Mouse (Mus musculus) MEL (cell line): ENCODE measurements around the gene Ypel3. TPM values are rescaled to one million over a fixed set of nuclear protein-coding genes. Genes with fewer than 3 reads are reported as not detected.

Experiments
- DNase-seq: peaks from one replicate; pipeline ENCODE4 v3.0.0; 2011; ENCODE audit warnings: low read depth, low spot score
- H3K27ac ChIP-seq: 2 replicates; pipeline ENCODE4 v1.5.1; 2012; ENCODE audit warnings: low read depth, mild to moderate bottlenecking, control low read depth, low read length, moderate library complexity; ENCODE audit not compliant: control insufficient read depth
- H3K27me3 ChIP-seq, 2 experiments: fragments of 150-350 bp in 1 of 2; sonication (generic) in 1 of 2; 2 replicates each; pipeline ENCODE4 v1.6.1; 2012; ENCODE audit warnings: low read length in 2 of 2, mild to moderate bottlenecking in 2 of 2, improper control_type of control experiment in 1 of 2, moderate library complexity in 1 of 2; ENCODE audit not compliant: insufficient read depth in 2 of 2, control insufficient read depth in 1 of 2
- H3K36me3 ChIP-seq, 2 experiments: 2 replicates each; pipeline ENCODE4 v1.6.1; 2012 to 2014; ENCODE audit warnings: low read length in 2 of 2, improper control_type of control experiment in 1 of 2, inconsistent platforms in 1 of 2, mild to moderate bottlenecking in 1 of 2; ENCODE audit not compliant: insufficient read depth in 2 of 2, control insufficient read depth in 1 of 2
- H3K4me1 ChIP-seq, 2 experiments: fragments of 150-350 bp in 1 of 2; sonication (generic) in 1 of 2; 2 replicates each; pipeline ENCODE4 v1.6.1; 2012; ENCODE audit warnings: low read length in 2 of 2, improper control_type of control experiment in 1 of 2, mild to moderate bottlenecking in 1 of 2; ENCODE audit not compliant: insufficient read depth in 2 of 2, control insufficient read depth in 1 of 2
- H3K4me3 ChIP-seq, 2 experiments: fragments of 150-350 bp in 1 of 2; sonication (generic) in 1 of 2; 2 replicates each; pipeline ENCODE4 v1.5.1; 2012; ENCODE audit warnings: low read depth in 2 of 2, low read length in 2 of 2, mild to moderate bottlenecking in 2 of 2, moderate library complexity in 2 of 2, control low read depth in 1 of 2, improper control_type of control experiment in 1 of 2; ENCODE audit not compliant: control insufficient read depth in 1 of 2, insufficient read depth in 1 of 2
- H3K79me2 ChIP-seq: 2 replicates; pipeline ENCODE4 v1.6.1; 2012; ENCODE audit warnings: mild to moderate bottlenecking, low read length, moderate library complexity; ENCODE audit not compliant: control insufficient read depth, poor library complexity, insufficient read depth
- H3K9ac ChIP-seq: 2 replicates; pipeline ENCODE4 v1.6.1; 2012; ENCODE audit warnings: low read depth, mild to moderate bottlenecking, control low read depth, low read length, moderate library complexity; ENCODE audit not compliant: control insufficient read depth, poor library complexity, severe bottlenecking
- H3K9me3 ChIP-seq: fragments of 150-350 bp; sonication (generic); replicated peaks from 2 replicates; pipeline ENCODE4 v1.6.1; 2012; ENCODE audit warnings: mild to moderate bottlenecking, low read length, improper control_type of control experiment, moderate library complexity; ENCODE audit not compliant: insufficient read depth
- BHLHE40 ChIP-seq: IDR thresholded peaks from 2 replicates; pipeline ENCODE4 v1.6.1; 2012; ENCODE audit warnings: low read depth, mild to moderate bottlenecking, inconsistent platforms, low read length, improper control_type of control experiment, borderline replicate concordance
- CHD1 ChIP-seq: IDR thresholded peaks from 2 replicates; pipeline ENCODE4 v1.6.1; 2012; ENCODE audit warnings: low read depth, mild to moderate bottlenecking, inconsistent platforms, low read length, improper control_type of control experiment
- CTCF ChIP-seq, 3 experiments: IDR thresholded peaks in 2 of 3; conservative IDR thresholded peaks in 1 of 3; 2 replicates each; pipeline ENCODE4 v1.5.1; 2011 to 2012; ENCODE audit warnings: low read length in 3 of 3, low read depth in 2 of 3, mild to moderate bottlenecking in 2 of 3, improper control_type of control experiment in 1 of 3, inconsistent platforms in 1 of 3, mixed read lengths in 1 of 3, moderate library complexity in 1 of 3; ENCODE audit not compliant: control insufficient read depth in 1 of 3, insufficient read depth in 1 of 3, poor library complexity in 1 of 3, severe bottlenecking in 1 of 3
- E2F4 ChIP-seq: IDR thresholded peaks from 2 replicates; pipeline ENCODE4 v1.6.1; 2011; ENCODE audit warnings: low read depth, low read length, improper control_type of control experiment, borderline replicate concordance
- ELF1 ChIP-seq: IDR thresholded peaks from 2 replicates; pipeline ENCODE4 v1.6.1; 2014; ENCODE audit warnings: low read depth, mild to moderate bottlenecking, inconsistent platforms, low read length, improper control_type of control experiment, moderate library complexity
- ETS1 ChIP-seq: IDR thresholded peaks from 2 replicates; pipeline ENCODE4 v1.6.1; 2012; ENCODE audit warnings: low read depth, mild to moderate bottlenecking, inconsistent platforms, low read length, improper control_type of control experiment, moderate library complexity
- GATA1 ChIP-seq: IDR thresholded peaks from 2 replicates; pipeline ENCODE4 v1.6.1; 2011; ENCODE audit warnings: low read depth, low read length, improper control_type of control experiment
- HCFC1 ChIP-seq: IDR thresholded peaks from 2 replicates; pipeline ENCODE4 v1.6.1; 2012; ENCODE audit warnings: low read depth, mild to moderate bottlenecking, inconsistent platforms, low read length, improper control_type of control experiment, moderate library complexity
- JUND ChIP-seq: IDR thresholded peaks from 2 replicates; pipeline ENCODE4 v1.6.1; 2011; ENCODE audit warnings: low read depth, mild to moderate bottlenecking, improper control_type of control experiment, low read length
- MAFK ChIP-seq: IDR thresholded peaks from 2 replicates; pipeline ENCODE4 v1.6.1; 2011; ENCODE audit warnings: low read depth, mild to moderate bottlenecking, low read length, improper control_type of control experiment, borderline replicate concordance
- MAX ChIP-seq: IDR thresholded peaks from 2 replicates; pipeline ENCODE4 v1.6.1; 2011; ENCODE audit warnings: low read length, improper control_type of control experiment
- MAZ ChIP-seq: IDR thresholded peaks from 2 replicates; pipeline ENCODE4 v1.6.1; 2012; ENCODE audit warnings: low read depth, mild to moderate bottlenecking, inconsistent platforms, low read length, improper control_type of control experiment
- MEF2A ChIP-seq: IDR thresholded peaks from 2 replicates; pipeline ENCODE4 v1.6.1; 2014; ENCODE audit warnings: low read depth, mild to moderate bottlenecking, inconsistent platforms, low read length, improper control_type of control experiment; ENCODE audit not compliant: poor library complexity, insufficient replicate concordance, severe bottlenecking; ENCODE audit errors: extremely low read depth
- MYB ChIP-seq: IDR thresholded peaks from 2 replicates; pipeline ENCODE4 v1.6.1; 2011; ENCODE audit warnings: mild to moderate bottlenecking, low read depth, low read length, improper control_type of control experiment
- MYC ChIP-seq: IDR thresholded peaks from 2 replicates; pipeline ENCODE4 v1.6.1; 2011; ENCODE audit warnings: low read depth, mild to moderate bottlenecking, low read length, improper control_type of control experiment, moderate library complexity
- NELFE ChIP-seq: IDR thresholded peaks from 2 replicates; pipeline ENCODE4 v1.6.1; 2011; ENCODE audit warnings: low read depth, low read length, improper control_type of control experiment
- NRF1 ChIP-seq: IDR thresholded peaks from 2 replicates; pipeline ENCODE4 v1.6.1; 2014; ENCODE audit warnings: low read depth, mild to moderate bottlenecking, inconsistent platforms, low read length, improper control_type of control experiment, moderate library complexity; ENCODE audit not compliant: poor library complexity, insufficient read depth, severe bottlenecking
- POLR2A ChIP-seq, 2 experiments: IDR thresholded peaks; 2 replicates each; pipeline ENCODE4 v1.6.1; 2011 to 2012; ENCODE audit warnings: low read length in 2 of 2, mild to moderate bottlenecking in 2 of 2, control low read depth in 1 of 2, improper control_type of control experiment in 1 of 2, low read depth in 1 of 2, moderate library complexity in 1 of 2; ENCODE audit not compliant: control insufficient read depth in 1 of 2, insufficient read depth in 1 of 2, poor library complexity in 1 of 2
- POLR2AphosphoS2 ChIP-seq: IDR thresholded peaks from 2 replicates; pipeline ENCODE4 v1.6.1; 2011; ENCODE audit warnings: low read length, improper control_type of control experiment
- POLR2AphosphoS5 ChIP-seq: IDR thresholded peaks from 2 replicates; pipeline ENCODE4 v1.6.1; 2012; ENCODE audit warnings: low read depth, borderline replicate concordance, mild to moderate bottlenecking, inconsistent platforms, low read length, moderate library complexity, mixed read lengths
- RAD21 ChIP-seq: IDR thresholded peaks from 2 replicates; pipeline ENCODE4 v1.6.1; 2011; ENCODE audit warnings: mild to moderate bottlenecking, low read depth, low read length, improper control_type of control experiment
- SIN3A ChIP-seq: IDR thresholded peaks from 2 replicates; pipeline ENCODE4 v1.6.1; 2012; ENCODE audit warnings: low read length, improper control_type of control experiment, inconsistent platforms
- SMC3 ChIP-seq: IDR thresholded peaks from 2 replicates; pipeline ENCODE4 v1.6.1; 2011; ENCODE audit warnings: low read depth, low read length, improper control_type of control experiment
- TAL1 ChIP-seq: IDR thresholded peaks from 2 replicates; pipeline ENCODE4 v1.6.1; 2012; ENCODE audit warnings: mild to moderate bottlenecking, inconsistent platforms, low read length, moderate library complexity, mixed read lengths
- UBTF ChIP-seq: IDR thresholded peaks from 2 replicates; pipeline ENCODE4 v1.6.1; 2012; ENCODE audit warnings: low read depth, mild to moderate bottlenecking, inconsistent platforms, low read length, improper control_type of control experiment, moderate library complexity, borderline replicate concordance; ENCODE audit not compliant: insufficient read depth
- USF1 ChIP-seq: IDR thresholded peaks from 2 replicates; pipeline ENCODE4 v1.6.1; 2014; ENCODE audit warnings: low read depth, mild to moderate bottlenecking, inconsistent platforms, low read length, improper control_type of control experiment, moderate library complexity
- USF2 ChIP-seq, 2 experiments: IDR thresholded peaks; 2 replicates each; pipeline ENCODE4 v1.6.1; 2011 to 2012; ENCODE audit warnings: improper control_type of control experiment in 2 of 2, low read length in 2 of 2, borderline replicate concordance in 1 of 2, inconsistent platforms in 1 of 2, low read depth in 1 of 2, mild to moderate bottlenecking in 1 of 2; ENCODE audit not compliant: insufficient read depth in 1 of 2
- ZMIZ1 ChIP-seq: IDR thresholded peaks from 2 replicates; pipeline ENCODE4 v1.6.1; 2012; ENCODE audit warnings: low read depth, mild to moderate bottlenecking, inconsistent platforms, low read length, improper control_type of control experiment, moderate library complexity
- ZNF384 ChIP-seq: IDR thresholded peaks from 2 replicates; pipeline ENCODE4 v1.6.1; 2012; ENCODE audit warnings: low read depth, mild to moderate bottlenecking, inconsistent platforms, low read length, improper control_type of control experiment
- polyA plus RNA-seq, 2 experiments: library from polyadenylated mRNA; stranded (reverse) in 1 of 2; unstranded in 1 of 2; fragments of >175 nt in 1 of 2; fragments of >200 nt in 1 of 2; gene quantifications; 2 replicates each; pipeline versions ENCODE4 v1.2.1 to v1.2.4; 2012; ENCODE audit warnings: low replicate concordance in 2 of 2, low read depth in 1 of 2; ENCODE audit not compliant: insufficient read length in 2 of 2, insufficient read depth in 1 of 2, missing spikeins in 1 of 2
- total RNA-seq: library from RNA; depleted of rRNA; stranded (reverse); fragments of 300-350 nt; gene quantifications from 2 replicates; pipeline ENCODE4 v1.2.3, GENCODE M21; 2012

Ypel3 gene
- total and polyA plus RNA-seq, 3 experiments: 2.1 to 12.6 TPM; not detected in 1

DNA sequence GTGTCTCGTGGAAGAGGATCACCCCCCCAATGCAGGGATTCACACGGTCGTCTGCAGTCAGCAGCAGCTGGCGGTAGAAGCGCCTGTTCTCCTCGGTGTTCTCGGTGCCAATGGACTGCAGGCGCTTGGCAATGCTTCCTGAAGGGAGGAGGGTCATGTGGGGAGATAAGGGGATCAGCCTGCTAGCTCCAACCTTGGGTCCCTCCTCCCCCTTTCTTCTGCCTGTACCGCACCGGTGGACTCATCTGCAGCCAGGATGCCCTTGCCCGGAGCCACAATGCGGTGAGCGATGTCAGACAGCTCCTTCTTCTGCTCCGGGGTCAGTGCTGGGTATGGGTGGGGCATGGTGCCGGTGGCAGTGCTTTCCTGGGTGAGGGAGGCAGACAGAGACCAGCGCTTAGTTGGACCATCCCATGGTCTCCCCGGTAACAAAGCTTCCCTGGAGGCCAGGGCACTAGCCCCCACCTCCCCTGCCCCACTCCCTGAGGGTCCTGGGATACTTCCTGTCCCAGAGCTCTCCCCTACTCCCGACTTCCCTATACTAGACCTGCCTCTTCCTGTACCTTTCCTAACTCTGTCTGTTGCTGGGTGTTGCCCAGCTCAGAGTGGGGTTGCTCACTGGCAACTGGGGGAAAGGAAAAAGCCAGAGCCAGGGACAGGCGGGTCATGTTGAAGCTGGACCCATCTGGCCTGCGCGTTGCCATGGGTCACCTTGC is 20.8 kb downstream of the Ypel3 start, which contains the start of gene Fam57b (continued):
- TF ChIP-seq JUND (no peak), ELF1 (peak; percentile 58; the same call in 1 of the 2 replicates), E2F4 (no peak), NELFE (0 out of 2 replicates have a peak, but pooled peaks have one; percentile 31), RAD21 (no peak), MAFK (no peak), CHD1 (no peak; the same call in 1 of the 2 replicates), TAL1 (no peak), USF1 (peak; percentile 65; the same call in 1 of the 2 replicates), MAZ (0 out of 2 replicates have a peak, but pooled peaks have one; percentile 3), POLR2AphosphoS2 (no peak)

DNA sequence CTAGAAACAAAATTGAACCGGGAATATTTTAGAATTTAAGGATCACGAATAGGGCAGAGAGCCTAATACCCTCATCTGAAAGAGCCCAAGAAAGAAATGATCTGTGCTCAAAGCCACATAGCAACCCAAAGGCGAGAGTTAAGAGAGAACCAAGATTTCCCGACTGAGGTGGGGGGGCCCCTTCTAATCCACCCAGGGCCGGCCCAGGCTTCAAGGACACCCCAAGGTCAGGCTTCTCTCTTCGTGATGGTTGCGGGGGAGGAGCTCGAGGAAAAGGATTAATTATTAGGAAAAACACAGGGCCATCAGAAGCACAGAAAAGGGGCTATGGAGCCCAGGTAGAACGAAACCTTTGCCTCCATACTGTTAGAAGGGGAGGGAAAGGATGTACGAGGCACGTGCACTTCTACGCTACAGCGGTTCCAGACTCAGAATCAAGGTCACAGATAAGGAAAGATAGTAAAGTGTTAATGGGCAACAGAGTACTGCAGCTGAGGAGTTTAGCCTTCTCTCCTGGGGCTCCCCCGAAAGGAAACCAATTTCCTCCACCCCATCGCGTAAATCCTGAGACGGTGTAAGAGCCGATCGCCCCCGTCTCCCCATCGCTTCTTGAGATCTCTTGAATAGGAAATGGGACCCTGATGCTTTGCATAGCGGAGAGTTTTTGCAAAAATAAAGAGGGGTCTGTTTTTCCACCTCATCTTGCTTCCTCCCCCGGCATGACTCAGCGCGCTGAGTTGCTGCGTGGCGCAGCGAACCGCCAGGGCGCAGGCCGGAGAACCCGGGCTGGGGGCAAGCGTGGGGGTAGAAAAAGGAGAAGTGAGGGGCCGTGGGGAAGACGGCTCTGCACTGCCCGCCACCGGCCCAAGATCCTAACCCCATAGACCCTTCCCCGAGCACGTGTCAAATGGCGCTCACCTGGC is 21.6 kb downstream of the Ypel3 start:
- Histone ChIP-seq H3K36me3 (peaks cover 13 to 46% of the 10 kb centered on the region in 2 experiments), H3K9me3 (no peaks in the 10 kb centered on the region), H3K4me1 (peaks cover 17 to 38% of the 10 kb centered on the region in 2 experiments), H3K79me2 (peaks cover 35% of the 10 kb centered on the region), H3K4me3 (peak overlapping the region; percentile 87 to 95), H3K27me3 (no peaks in the 10 kb centered on the region), H3K27ac (peak overlapping the region; percentile 94), H3K9ac (peak overlapping the region; percentile 96)
- no peak for DNase-seq
- TF ChIP-seq MAFK (no peak), NRF1 (no peak), HCFC1 (no peak; the same call in 1 of the 2 replicates), SMC3 (no peak), SIN3A (peak; percentile 61; the same call in 1 of the 2 replicates), POLR2AphosphoS5 (no peak), MYC (peak; percentile 90; the same call in 1 of the 2 replicates), ETS1 (peak; percentile 72), POLR2AphosphoS2 (no peak; the same call in 1 of the 2 replicates), MAX (peak; percentile 86), JUND (no peak), USF2 (IDR thresholded peaks at IDR 0.05; ENCODE audit: borderline replicate concordance in 1 of 2, insufficient read depth in 1 of 2, low read depth in 1 of 2, low read length in 2 of 2) (no peak), CTCF (IDR thresholded peaks at IDR 0.05 in 2 of 3, conservative IDR thresholded peaks at IDR 0.05 in 1 of 3; ENCODE audit: control insufficient read depth in 1 of 3, insufficient read depth in 1 of 3, low read depth in 2 of 3, low read length in 3 of 3, poor library complexity in 1 of 3, severe bottlenecking in 1 of 3) (no peak), USF1 (peak; percentile 60; the same call in 1 of the 2 replicates), GATA1 (peak; percentile 70), MYB (no peak), ZMIZ1 (peak; percentile 61; the same call in 1 of the 2 replicates), BHLHE40 (peak; percentile 96), ZNF384 (no peak), MEF2A (no peak), POLR2A (IDR thresholded peaks at IDR 0.05; ENCODE audit: control insufficient read depth in 1 of 2, insufficient read depth in 1 of 2, low read depth in 1 of 2, low read length in 2 of 2, poor library complexity in 1 of 2) (peak in 1 of 2 experiments; percentile 6; a peak in 1 of 4 replicates), MAZ (0 out of 2 replicates have a peak, but pooled peaks have one; percentile 35), NELFE (peak; percentile 23), UBTF (no peak)
